Mouse (Mus musculus): ENCODE data around the gene Dnajc6.

The Dnajc6 gene

DNA sequence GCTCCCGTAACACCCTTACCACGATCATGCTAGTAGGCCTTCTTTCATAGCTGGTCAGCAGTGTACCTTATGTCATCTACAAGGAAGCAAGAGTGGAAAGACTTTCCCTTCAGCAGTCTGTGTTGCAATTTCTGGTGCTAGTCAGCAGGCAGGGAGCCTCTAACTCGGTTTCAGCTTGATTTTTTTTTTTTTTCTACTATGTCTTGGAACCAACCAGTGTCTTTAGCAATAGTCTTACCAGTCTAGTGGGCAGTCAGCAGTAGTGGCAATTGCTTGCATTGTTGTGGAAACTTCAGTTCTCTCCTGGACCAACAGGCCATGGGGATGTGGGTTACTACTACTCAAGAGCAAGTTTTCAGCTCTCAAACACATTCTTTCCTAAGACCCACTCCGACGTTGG, 78.9 kb downstream of the Dnajc6 start:
- WGBS = 69% methylated on average over 5 of the region's 5 CpGs

GRCm38 (mm10) chr4:101578720-101579119, 82.3 kb downstream of the Dnajc6 start:
- 66% methylated on average over 7 of the region's 7 CpGs for WGBS

DNA sequence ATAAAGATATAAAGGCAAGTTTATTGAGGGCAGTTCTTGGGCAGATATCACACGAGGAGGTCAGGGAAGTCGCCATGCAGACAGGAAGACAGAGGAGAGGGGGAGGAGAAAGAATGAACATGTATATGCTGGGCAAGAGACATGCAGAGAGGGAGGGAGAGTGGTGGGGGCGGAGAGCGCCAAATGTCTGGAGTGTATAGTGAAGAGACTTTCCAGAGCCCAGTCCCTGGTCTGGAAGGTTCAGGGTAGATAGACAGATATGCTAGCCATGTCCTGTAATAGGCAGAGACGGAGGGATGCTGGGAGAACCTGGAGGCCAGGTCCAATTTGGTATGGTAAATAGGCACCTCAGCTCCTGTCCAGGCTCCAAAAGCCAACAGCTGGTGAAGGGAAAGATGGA, 83.1 kb downstream of the Dnajc6 start:
- WGBS = 79% methylated on average over 5 of the region's 5 CpGs

GRCm38 (mm10) chr4:101581156-101581555, 84.7 kb downstream of the Dnajc6 start:
- 81% methylated on average over 4 of the region's 4 CpGs for WGBS

DNA sequence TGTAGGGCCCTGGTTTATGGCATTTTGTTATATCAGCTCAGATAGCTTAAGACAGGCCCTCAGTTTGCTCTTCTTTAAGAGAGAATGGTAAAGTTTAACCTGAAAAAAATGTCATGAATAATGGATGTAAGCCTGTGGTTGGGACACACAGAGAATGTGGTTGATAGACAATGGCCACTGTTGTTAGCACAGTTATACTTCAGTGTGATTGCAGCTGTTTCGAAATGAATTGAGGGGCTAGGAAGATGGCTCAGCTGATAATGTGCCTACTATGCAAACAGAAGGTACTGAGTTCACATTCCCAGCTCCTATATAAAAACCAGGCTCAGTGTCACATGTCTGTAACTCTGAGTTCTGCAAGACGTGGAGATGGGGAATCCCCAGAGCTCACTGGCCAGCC, 86.4 kb downstream of the Dnajc6 start:
- 72% methylated on average over 2 of the region's 2 CpGs for WGBS

DNA sequence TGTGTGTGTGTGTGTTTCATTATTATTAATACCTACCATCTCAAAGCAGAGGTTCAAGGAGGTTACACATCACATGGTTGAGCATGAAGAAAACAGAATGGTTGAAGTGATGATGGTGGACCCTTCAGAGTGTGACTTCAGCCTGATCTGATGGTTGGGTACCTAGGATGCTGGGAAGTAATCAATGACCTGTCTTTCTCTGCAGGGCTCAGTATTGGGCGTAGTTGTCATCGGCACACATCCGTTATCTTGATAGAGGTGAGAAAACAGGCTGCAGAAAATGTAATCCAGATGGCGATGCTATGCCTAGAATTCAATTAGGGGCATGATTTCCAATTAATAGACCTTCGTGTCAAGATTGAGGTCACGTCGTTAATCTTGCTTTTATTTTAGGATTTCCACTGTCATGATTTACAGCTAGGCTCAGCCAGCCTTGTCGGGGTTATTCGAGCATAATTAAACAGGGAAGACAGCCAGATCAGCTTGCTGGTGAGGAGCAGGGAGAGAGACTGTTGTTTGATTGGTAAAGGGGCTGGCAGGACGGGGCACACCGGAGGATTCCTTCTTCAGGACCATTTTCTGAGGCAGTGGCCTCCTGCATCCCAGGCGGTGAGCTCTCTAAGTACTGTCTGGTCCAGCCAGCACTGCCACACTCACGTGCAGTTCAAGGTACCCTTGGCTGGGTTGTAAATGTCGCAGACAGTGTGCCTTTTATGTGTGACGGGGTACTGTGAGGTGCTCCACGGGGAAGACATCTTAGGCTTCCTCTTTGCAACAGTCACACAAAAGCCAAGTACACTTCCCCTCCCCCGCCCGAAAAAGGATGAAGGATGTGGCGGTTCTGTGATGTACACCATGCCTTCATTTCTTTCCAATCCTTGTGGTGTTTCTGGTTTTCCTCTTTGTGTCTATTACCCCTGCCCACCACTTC, 88.3 kb downstream of the Dnajc6 start:
- WGBS = 48% methylated on average over 19 of the region's 19 CpGs

DNA sequence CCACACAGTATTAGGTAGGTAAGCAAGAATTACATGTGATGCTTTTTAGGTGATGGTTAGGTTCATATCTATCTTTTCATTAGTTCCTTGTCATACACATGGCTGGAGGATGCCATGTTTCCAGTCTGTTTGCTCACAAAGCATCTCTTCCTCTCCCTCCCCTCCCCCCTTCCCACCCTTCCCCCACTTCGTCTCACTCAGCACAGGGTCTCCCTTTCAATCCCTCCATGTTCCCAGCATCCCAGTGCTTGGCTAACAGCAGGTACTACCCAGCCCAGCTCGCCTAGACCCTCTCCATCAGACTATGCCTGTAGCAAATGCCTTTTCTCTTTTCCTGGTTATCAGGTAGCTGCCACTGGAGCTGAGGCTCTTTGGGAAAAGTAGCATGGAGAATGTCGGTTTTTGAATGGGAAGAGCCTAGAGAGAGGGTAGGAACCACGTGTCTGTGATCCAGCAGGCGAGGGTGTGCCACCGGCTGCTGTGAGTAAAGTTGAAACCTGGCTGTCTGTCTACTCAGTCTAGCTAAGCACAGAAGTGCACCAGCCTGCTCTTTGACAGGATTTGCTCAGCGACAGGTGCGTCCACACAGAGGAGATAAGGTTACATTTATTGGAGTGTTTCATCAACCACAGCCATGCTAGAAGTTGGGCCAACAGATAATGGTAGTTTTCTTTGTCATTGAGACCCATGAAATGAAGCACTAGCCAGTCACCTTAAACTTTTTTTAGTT, 89.2 kb downstream of the Dnajc6 start:
- 58% methylated on average over 8 of the region's 8 CpGs for WGBS

- 33% methylated on average over 8 of the region's 8 CpGs for WGBS
Measured at GRCm38 (mm10) chr4:101588932-101589331, 92.5 kb downstream of the Dnajc6 start.

DNA sequence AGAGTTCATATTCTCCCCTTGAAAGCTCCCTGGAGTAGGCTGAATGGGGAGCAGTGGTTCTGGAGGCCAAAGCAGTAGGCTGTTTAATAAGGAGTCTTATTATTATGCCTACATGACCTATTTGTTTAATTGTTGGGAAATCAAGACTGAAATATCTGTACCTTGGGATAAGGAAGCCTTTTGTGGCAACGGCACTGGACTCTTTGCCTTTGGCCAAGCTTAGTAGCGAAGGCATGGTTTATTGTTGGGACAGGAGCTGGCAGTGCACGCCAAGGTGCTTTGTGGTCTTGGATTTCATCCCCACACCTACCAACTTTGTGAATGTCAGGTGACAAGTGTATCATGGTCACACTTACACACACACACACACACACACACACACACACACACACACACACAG, 93.3 kb downstream of the Dnajc6 start:
- 92% methylated on average over 3 of the region's 3 CpGs for WGBS

- 91% methylated on average over 1 of the region's 1 CpGs for WGBS
Measured at GRCm38 (mm10) chr4:101591400-101591799, 95.0 kb downstream of the Dnajc6 start.

GRCm38 (mm10) chr4:101592466-101592865, 96.0 kb downstream of the Dnajc6 start:
- WGBS = 80% methylated on average over 3 of the region's 3 CpGs

DNA sequence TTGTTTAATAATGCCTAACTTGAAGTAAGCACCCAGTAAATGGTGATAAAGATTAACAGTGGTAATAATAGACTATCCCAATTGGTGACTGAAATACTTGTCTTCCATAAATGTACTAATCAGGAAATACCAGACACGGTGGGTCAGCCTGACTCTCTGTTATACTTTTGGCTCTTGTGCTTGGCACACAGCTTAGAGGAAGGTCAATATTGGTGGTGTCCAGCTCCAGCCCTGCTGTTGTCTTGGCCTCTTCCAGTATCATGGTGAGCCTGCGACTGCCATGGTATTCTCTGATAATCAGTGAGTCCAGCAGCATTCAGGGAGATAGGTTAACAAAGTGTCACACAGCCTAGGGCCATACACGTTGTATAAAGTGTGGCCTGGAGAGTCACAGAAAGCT, 107.2 kb downstream of the Dnajc6 start:
- 63% methylated on average over 3 of the region's 3 CpGs for WGBS

DNA sequence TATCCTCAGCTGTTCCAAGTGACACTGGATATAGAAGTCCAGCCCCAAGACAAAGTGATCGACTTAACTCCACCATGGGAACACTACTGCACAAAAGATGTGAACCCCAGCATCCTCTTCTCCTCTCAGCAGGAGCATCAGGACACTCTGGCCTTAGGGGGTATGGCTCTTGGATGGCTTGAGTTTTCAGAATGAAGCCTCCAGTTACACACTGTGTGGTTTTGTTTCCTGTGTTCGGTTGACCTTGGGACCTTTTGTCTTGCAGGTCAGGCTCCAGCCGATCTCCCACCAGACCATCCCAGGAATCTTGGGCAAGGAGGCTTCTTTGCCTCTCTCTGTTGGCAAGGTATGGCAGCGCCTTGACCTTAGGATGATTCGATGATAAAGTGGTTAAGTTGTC, 120.1 kb downstream of the Dnajc6 start:
- 84% methylated on average over 5 of the region's 5 CpGs for WGBS

GRCm38 (mm10) chr4:101617742-101618141, 121.3 kb downstream of the Dnajc6 start:
- WGBS = 60% methylated on average over 2 of the region's 2 CpGs

DNA sequence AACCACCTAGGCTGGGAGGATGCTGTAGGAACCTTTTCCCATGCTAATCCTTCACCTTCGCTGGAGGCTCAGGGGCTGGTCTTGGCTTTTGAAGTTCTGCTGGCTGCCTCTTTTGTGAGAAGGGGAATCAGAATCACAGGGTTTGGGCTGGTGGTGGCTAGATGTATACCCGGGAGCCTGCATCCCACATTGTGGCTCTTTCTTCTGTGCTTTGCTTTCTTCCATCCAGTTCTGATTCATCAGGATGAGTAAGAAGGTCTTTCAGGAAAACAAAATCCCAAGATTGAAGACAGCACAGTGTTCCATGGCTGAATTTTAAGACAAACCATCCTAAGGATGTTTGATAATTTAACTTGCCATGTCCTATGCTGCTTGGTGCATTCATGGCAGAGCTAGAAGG, 123.8 kb downstream of the Dnajc6 start:
- WGBS = 36% methylated on average over 2 of the region's 2 CpGs

GRCm38 (mm10) chr4:101621241-101621640, 124.8 kb downstream of the Dnajc6 start:
- WGBS = 64% methylated on average over 5 of the region's 5 CpGs

GRCm38 (mm10) chr4:101625278-101625677, 128.8 kb downstream of the Dnajc6 start:
- 46% methylated on average over 5 of the region's 5 CpGs for WGBS

DNA sequence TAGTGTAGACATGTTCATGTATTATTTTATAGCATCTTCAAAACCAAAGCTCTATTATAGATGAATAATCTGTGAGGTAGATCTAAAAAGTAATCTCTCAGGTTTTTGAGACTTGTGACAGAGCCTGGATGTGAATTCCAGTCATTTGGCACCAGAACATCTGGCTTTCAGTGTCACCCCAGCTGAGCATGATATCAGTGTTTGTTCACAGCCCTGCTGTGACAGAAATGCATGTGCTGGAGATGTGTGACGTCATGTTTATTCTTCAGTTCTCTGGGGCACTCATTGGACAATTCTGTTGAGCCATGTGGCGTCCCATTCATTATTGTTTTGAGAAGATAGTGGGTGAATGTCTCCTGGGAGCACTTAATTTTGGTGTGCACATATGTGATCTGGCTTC, 139.1 kb downstream of the Dnajc6 start:
- 66% methylated on average over 2 of the region's 2 CpGs for WGBS

DNA sequence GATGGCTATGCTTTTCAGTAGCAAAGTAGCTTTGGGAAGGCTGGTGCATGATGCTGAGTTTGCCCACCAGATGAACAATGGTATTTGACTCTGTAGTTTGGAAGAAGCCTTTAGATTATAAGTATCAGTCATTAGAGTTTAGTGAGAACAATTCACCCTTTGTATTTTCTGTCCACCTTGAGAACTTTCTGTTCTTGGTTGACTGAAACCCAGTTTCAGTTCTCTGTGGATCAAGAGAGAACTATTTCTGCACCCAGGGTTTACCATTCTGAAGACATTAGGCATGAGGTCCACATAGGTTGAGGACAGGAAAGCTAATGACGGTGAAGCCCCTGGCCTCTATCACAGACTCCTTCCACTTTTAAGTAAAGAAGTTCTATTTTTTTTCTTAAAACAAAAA, 141.0 kb downstream of the Dnajc6 start:
- 88% methylated on average over 1 of the region's 1 CpGs for WGBS

- 84% methylated on average over 5 of the region's 5 CpGs for WGBS
Measured at GRCm38 (mm10) chr4:101640631-101641030, 144.2 kb downstream of the Dnajc6 start.

DNA sequence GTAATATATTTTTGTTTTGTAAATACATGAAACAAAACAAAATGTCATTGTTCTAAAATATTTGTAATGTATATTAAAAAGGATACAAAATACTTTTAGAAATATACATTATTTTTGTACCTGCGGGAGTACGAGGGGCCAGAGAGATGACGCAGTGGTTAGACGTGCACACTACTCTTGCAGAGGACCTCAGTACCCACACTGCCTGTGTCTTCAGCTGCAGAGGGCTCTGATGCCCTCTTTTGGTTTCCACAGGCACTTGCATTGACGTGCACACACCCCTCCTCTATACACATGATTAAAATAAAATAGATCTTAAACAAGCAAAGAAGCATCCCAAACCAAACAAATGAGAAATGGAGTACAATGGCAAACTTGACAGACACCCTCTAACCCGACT, 146.3 kb downstream of the Dnajc6 start:
- WGBS = 67% methylated on average over 6 of the region's 6 CpGs

DNA sequence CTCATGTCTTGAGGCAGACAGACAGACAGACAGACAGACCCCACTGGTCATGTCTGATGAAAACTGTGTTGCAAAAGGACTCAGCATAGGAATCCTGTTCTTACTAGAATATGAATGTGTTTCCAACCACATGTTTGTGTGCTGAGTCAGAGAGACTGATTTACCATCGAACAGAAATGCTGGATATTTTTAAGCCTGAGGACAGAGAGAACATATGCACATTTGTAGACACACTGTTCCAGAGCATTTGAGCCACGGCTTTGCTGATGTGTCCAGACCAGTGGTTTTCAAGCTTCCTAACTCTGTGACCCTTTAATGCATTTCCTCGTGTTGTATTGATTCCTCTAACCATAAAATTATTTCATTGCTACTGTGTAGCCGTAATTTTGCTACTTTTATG, 146.8 kb downstream of the Dnajc6 start:
- 47% methylated on average over 4 of the region's 4 CpGs for WGBS

- under 1% methylated on average over 8 of the region's 8 CpGs for WGBS
Measured at GRCm38 (mm10) chr4:101646857-101647195, 150.4 kb downstream of the Dnajc6 start.

Data from cerebral cortex, adult 2 months (tissue).